Mouse (Mus musculus) forebrain, embryonic 10.5 days (tissue): ENCODE data around the gene Zfp286. TPM values are rescaled to one million over a fixed set of nuclear protein-coding genes. Genes with fewer than 3 reads are reported as not detected.

ENCODE experiments used
- DNase-seq: peaks from one replicate; pipeline ENCODE4 v3.0.0-alpha.2; 2017; ENCODE audit warnings: low spot score; ENCODE audit errors: extremely low spot score
- H3K27ac ChIP-seq: fragments of 300-500 bp; sonication (generic); 2 replicates; pipeline ENCODE4 v1.5.1; 2016; ENCODE audit warnings: mild to moderate bottlenecking
- H3K27me3 ChIP-seq: fragments of 300-500 bp; sonication (generic); 2 replicates; pipeline ENCODE4 v1.6.1; 2016; ENCODE audit warnings: mild to moderate bottlenecking; ENCODE audit not compliant: poor library complexity, severe bottlenecking
- H3K36me3 ChIP-seq: fragments of 300-500 bp; sonication (generic); replicated peaks from 2 replicates; pipeline ENCODE4 v1.6.1; 2016; ENCODE audit warnings: mild to moderate bottlenecking, moderate library complexity
- H3K4me1 ChIP-seq: fragments of 300-500 bp; sonication (generic); 2 replicates; pipeline ENCODE4 v1.6.1; 2016
- H3K4me3 ChIP-seq: fragments of 300-500 bp; sonication (generic); 2 replicates; pipeline ENCODE4 v1.5.1; 2016; ENCODE audit warnings: mild to moderate bottlenecking, moderate library complexity
- H3K9me3 ChIP-seq: fragments of 300-500 bp; sonication (generic); 2 replicates; pipeline ENCODE4 v1.6.1; 2016; ENCODE audit warnings: mild to moderate bottlenecking, moderate library complexity
- WGBS: fragments of 180-500 bp; shearing (Covaris S2); methylation state at CpG from one replicate; pipeline ENCODE4 v1.1.7; 2016; 5-methylcytosine and 5-hydroxymethylcytosine counted together
- polyA plus RNA-seq: library from polyadenylated mRNA; unstranded; fragments of >200 nt; fragmentation: Nextera tagmentation; extraction: Ambion mirVana; gene quantifications from 2 replicates; pipeline ENCODE4 v1.2.1, GENCODE M21; 2016

Gene Zfp286
- polyA plus RNA-seq, 1 experiment from 2014 or later, result 26.4 TPM

DNA sequence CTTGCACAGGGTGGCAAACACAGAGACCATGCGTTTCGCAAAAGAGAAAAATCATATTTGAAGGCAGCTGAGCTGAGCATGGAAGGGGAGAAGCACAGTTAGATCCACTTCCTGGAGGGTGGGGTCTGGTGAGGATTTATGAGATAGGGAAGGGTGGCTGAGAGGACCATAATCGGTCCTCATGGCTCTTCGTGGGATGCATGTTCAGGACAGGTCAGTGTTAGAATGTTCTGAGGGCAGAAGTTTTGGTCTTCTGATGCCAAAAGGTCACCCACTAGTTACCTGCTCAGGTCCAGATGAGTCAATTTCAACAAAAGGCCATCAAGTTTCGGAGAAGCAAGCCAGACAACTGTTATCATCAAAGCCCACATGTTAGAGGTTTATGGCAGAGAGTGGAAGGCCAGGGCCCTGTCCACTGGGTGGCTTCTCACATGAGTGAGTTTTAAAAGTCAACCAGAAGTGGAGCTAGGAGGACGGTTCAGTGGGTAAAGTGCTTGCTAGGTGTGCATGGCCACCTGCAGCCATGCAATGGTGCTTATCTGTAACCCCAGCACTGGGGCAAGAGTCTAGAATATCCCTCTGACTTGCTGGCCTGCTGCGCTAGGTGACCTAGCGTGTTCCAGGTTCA lies 29.9 kb upstream of the Zfp286 start:
- Histone ChIP-seq H3K9me3 (no peaks in the 10 kb centered on the region), H3K4me1 (peaks cover 20% of the 10 kb centered on the region), H3K27ac (no peak overlapping the region), H3K27me3 (peaks cover 6% of the 10 kb centered on the region; the same call in 1 of the 2 replicates), H3K4me3 (no peak overlapping the region), H3K36me3 (no peaks in the 10 kb centered on the region)
- no peak for DNase-seq
- WGBS, result 94% methylated on average over 8 of the region's 8 CpGs

DNA sequence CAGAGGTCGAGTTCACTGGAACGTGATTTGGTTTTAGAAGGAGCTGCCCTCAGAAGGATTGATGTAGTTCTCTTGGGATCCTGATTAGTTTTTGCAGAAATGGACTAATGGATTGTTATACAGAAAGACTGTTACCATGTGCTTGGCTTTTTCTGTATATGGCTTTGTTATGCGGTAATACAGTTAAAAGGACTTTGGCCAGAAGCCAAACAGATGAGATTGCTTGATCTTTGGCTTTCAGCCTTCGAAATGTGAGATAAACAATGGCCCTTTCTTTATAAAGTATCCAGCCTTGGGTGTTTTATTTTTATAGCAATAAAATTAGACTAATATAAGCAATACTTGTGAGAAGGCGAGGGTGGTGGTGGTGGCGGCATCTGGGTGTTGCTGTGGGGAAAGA lies 27.3 kb upstream of the Zfp286 start:
- Histone ChIP-seq H3K27ac (no peak overlapping the region), H3K4me3 (no peak overlapping the region), H3K4me1 (peaks cover 20% of the 10 kb centered on the region), H3K27me3 (peaks cover 6% of the 10 kb centered on the region; the same call in 1 of the 2 replicates), H3K36me3 (no peaks in the 10 kb centered on the region), H3K9me3 (no peaks in the 10 kb centered on the region)
- DNase-seq, result no peak
- 88% methylated on average over 6 of the region's 6 CpGs for WGBS

GRCm38 (mm10) chr11:62815438-62815837 lies 26.2 kb upstream of the Zfp286 start:
- WGBS, result 83% methylated on average over 1 of the region's 1 CpGs
- DNase-seq, result no peak
- no peaks in the 10 kb centered on the region for H3K36me3 ChIP-seq
- H3K4me1 ChIP-seq, result peaks cover 12% of the 10 kb centered on the region
- H3K27me3 ChIP-seq, result peaks cover 2% of the 10 kb centered on the region; the same call in 1 of the 2 replicates
- no peaks in the 10 kb centered on the region for H3K9me3 ChIP-seq
- H3K4me3 ChIP-seq, result no peak overlapping the region
- H3K27ac ChIP-seq, result no peak overlapping the region

- WGBS, result 56% methylated on average over 4 of the region's 4 CpGs
- H3K4me3 ChIP-seq, result no peak overlapping the region
- H3K4me1 ChIP-seq, result peaks cover 4% of the 10 kb centered on the region
- no peaks in the 10 kb centered on the region for H3K36me3 ChIP-seq
- no peak overlapping the region for H3K27ac ChIP-seq
- no peaks in the 10 kb centered on the region; the same call in 1 of the 2 replicates for H3K27me3 ChIP-seq
- H3K9me3 ChIP-seq, result no peaks in the 10 kb centered on the region
- no peak for DNase-seq
Measured at GRCm38 (mm10) chr11:62814625-62815024, 25.4 kb upstream of the Zfp286 start.

GRCm38 (mm10) chr11:62813970-62814624 lies 24.8 kb upstream of the Zfp286 start:
- no peak overlapping the region for H3K27ac ChIP-seq
- WGBS, result 76% methylated on average over 6 of the region's 6 CpGs
- no peaks in the 10 kb centered on the region for H3K36me3 ChIP-seq
- no peaks in the 10 kb centered on the region for H3K4me1 ChIP-seq
- DNase-seq, result no peak
- H3K4me3 ChIP-seq, result no peak overlapping the region
- H3K27me3 ChIP-seq, result no peaks in the 10 kb centered on the region; the same call in 1 of the 2 replicates
- H3K9me3 ChIP-seq, result no peaks in the 10 kb centered on the region

GRCm38 (mm10) chr11:62813497-62813896 lies 24.2 kb upstream of the Zfp286 start:
- Histone ChIP-seq H3K4me1 (no peaks in the 10 kb centered on the region), H3K36me3 (no peaks in the 10 kb centered on the region), H3K27ac (no peak overlapping the region), H3K9me3 (no peaks in the 10 kb centered on the region), H3K27me3 (no peaks in the 10 kb centered on the region), H3K4me3 (no peak overlapping the region)
- WGBS, result 71% methylated on average over 1 of the region's 1 CpGs
- no peak for DNase-seq

GRCm38 (mm10) chr11:62812268-62812667 lies 23.0 kb upstream of the Zfp286 start:
- no peaks in the 10 kb centered on the region for H3K4me1 ChIP-seq
- H3K9me3 ChIP-seq, result no peaks in the 10 kb centered on the region
- DNase-seq, result no peak
- H3K27me3 ChIP-seq, result no peaks in the 10 kb centered on the region
- no peaks in the 10 kb centered on the region for H3K36me3 ChIP-seq
- WGBS, result 90% methylated on average over 6 of the region's 6 CpGs
- H3K27ac ChIP-seq, result no peak overlapping the region
- no peak overlapping the region for H3K4me3 ChIP-seq

- no peak overlapping the region for H3K4me3 ChIP-seq
- H3K9me3 ChIP-seq, result no peaks in the 10 kb centered on the region; the same call in 1 of the 2 replicates
- H3K36me3 ChIP-seq, result no peaks in the 10 kb centered on the region
- H3K4me1 ChIP-seq, result no peaks in the 10 kb centered on the region
- no peaks in the 10 kb centered on the region for H3K27me3 ChIP-seq
- H3K27ac ChIP-seq, result no peak overlapping the region
- DNase-seq, result no peak
- 81% methylated on average over 4 of the region's 4 CpGs for WGBS
Measured at GRCm38 (mm10) chr11:62809201-62809600, 19.9 kb upstream of the Zfp286 start.

DNA sequence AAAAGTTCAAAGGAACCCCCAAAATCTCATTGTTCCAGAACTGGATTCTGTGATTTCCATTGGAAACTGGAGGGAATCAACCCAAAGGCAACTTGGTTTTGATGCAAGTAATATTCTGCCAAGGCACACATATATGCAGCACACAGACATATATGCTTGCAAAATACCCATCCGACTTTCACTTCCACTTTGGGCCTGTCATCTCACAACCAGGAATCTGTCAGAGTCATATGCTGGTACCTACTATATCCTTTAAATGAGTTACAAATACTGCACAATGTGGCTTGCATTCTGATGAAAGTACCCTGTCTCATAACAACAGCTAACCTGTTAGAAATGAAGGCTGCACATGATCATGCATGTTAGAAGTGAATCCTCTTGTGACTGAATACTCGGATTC lies 18.7 kb upstream of the Zfp286 start:
- no peak overlapping the region for H3K4me3 ChIP-seq
- H3K27me3 ChIP-seq, result no peaks in the 10 kb centered on the region
- no peak overlapping the region for H3K27ac ChIP-seq
- no peaks in the 10 kb centered on the region for H3K36me3 ChIP-seq
- H3K4me1 ChIP-seq, result no peaks in the 10 kb centered on the region
- DNase-seq, result no peak
- no peaks in the 10 kb centered on the region; the same call in 1 of the 2 replicates for H3K9me3 ChIP-seq
- WGBS, result 83% methylated on average over 2 of the region's 2 CpGs

- no peaks in the 10 kb centered on the region for H3K4me1 ChIP-seq
- no peaks in the 10 kb centered on the region for H3K36me3 ChIP-seq
- no peak overlapping the region for H3K4me3 ChIP-seq
- no peaks in the 10 kb centered on the region; the same call in 1 of the 2 replicates for H3K9me3 ChIP-seq
- H3K27me3 ChIP-seq, result no peaks in the 10 kb centered on the region
- DNase-seq, result no peak
- H3K27ac ChIP-seq, result no peak overlapping the region
- WGBS, result 53% methylated on average over 13 of the region's 13 CpGs
Measured at GRCm38 (mm10) chr11:62804119-62804518, 14.9 kb upstream of the Zfp286 start.

DNA sequence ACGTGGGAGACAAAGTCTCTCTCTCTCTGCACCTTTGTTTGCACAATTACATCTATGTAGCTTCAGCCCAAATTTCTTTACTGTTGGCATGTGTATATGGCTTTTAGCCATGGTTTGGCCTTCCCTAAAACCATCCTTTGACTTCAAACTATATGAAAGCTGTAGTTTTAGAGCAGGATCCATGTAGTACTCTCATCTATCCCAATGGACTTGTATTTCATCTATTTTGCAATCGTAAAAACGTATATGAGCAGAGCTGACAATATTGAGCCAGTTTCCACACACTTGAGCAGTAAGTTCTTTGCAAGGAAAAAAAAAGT lies 315 bp upstream of the Zfp286 start:
- peaks cover 2% of the 10 kb centered on the region; the same call in 1 of the 2 replicates for H3K9me3 ChIP-seq
- H3K4me1 ChIP-seq, result peaks cover 16% of the 10 kb centered on the region
- H3K27me3 ChIP-seq, result no peaks in the 10 kb centered on the region
- 57% methylated on average over 3 of the region's 3 CpGs for WGBS
- no peak for DNase-seq
- peaks cover 34% of the 10 kb centered on the region for H3K36me3 ChIP-seq
- H3K4me3 ChIP-seq, result peak overlapping the region; percentile 70
- H3K27ac ChIP-seq, result peak overlapping the region; percentile 92

DNA sequence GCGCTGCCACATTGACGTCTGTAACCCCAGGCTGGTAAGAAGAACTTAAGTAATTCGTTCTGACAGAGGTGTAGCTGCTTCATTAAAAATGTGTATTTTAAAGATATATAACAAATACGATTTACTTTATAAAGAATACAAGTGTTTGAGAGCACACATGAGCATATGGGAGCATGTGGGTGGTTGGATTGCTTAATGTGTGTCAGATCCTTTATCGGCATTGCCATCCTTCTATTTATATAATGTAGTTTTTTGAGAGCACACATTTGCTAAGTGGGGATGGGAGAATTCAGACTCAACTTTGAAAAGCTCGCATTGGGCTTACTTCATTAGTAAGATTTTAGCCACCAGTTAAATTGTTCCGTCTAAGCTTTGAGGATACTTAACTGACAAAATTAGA lies 12.8 kb downstream of the Zfp286 start:
- Histone ChIP-seq H3K27me3 (no peaks in the 10 kb centered on the region), H3K4me1 (no peaks in the 10 kb centered on the region), H3K4me3 (no peak overlapping the region), H3K9me3 (peaks cover 73% of the 10 kb centered on the region), H3K27ac (no peak overlapping the region), H3K36me3 (peaks cover 60% of the 10 kb centered on the region)
- DNase-seq, result no peak
- 93% methylated on average over 7 of the region's 7 CpGs for WGBS

GRCm38 (mm10) chr11:62760755-62761457 lies 28.4 kb downstream of the Zfp286 start:
- Histone ChIP-seq H3K4me1 (peaks cover 11% of the 10 kb centered on the region), H3K9me3 (no peaks in the 10 kb centered on the region), H3K4me3 (no peak overlapping the region), H3K27ac (no peak overlapping the region), H3K36me3 (no peaks in the 10 kb centered on the region), H3K27me3 (peaks cover 25% of the 10 kb centered on the region)
- DNase-seq, result no peak
- 80% methylated on average over 9 of the region's 9 CpGs for WGBS
